Mouse (Mus musculus): ENCODE measurements around the gene Krt17. TPM values are rescaled to one million over a fixed set of nuclear protein-coding genes. Genes with fewer than 3 reads are reported as not detected.

The Krt17 gene
- total and polyA plus RNA-seq, 3 experiments: 0.61 TPM; not detected in 2

GRCm38 (mm10) chr11:100275466-100275865 lies 14.6 kb upstream of the Krt17 start:
- H3K27ac ChIP-seq: no peak overlapping the region
- 55% methylated on average over 5 of the region's 5 CpGs for WGBS
- H3K9ac ChIP-seq (ENCODE audit: low read depth, low read length): no peak overlapping the region
- no peak overlapping the region for H3K4me3 ChIP-seq
- TF ChIP-seq EP300 (IDR thresholded peaks at IDR 0.05; ENCODE audit: insufficient read depth, low read depth, low read length) (no peak), CTCF (IDR thresholded peaks at IDR 0.05) (no peak), POLR2A (IDR thresholded peaks at IDR 0.05; ENCODE audit: insufficient read depth, low read depth, low read length) (no peak)
- intact Hi-C loops (cut with DNase I): no loop called here
- no peak for DNase-seq
- H3K79me2 ChIP-seq (replicated peaks; ENCODE audit: control insufficient read depth, insufficient read depth, low read length): no peaks in the 10 kb centered on the region
- no peaks in the 10 kb centered on the region for H3K36me3 ChIP-seq (ENCODE audit: control insufficient read depth, insufficient read depth, low read length)
- no peaks in the 10 kb centered on the region for H3K4me1 ChIP-seq (ENCODE audit: control insufficient read depth, insufficient read depth, low read length)
- H3K27me3 ChIP-seq (ENCODE audit: control insufficient read depth, insufficient read depth, low read length): no peaks in the 10 kb centered on the region

- DNase-seq: no peak
- no peak overlapping the region for H3K27ac ChIP-seq
- H3K9ac ChIP-seq (ENCODE audit: low read depth, low read length): no peak overlapping the region
- TF ChIP-seq EP300 (IDR thresholded peaks at IDR 0.05; ENCODE audit: insufficient read depth, low read depth, low read length) (no peak), CTCF (IDR thresholded peaks at IDR 0.05) (no peak), POLR2A (IDR thresholded peaks at IDR 0.05; ENCODE audit: insufficient read depth, low read depth, low read length) (no peak)
- H3K27me3 ChIP-seq (ENCODE audit: control insufficient read depth, insufficient read depth, low read length): no peaks in the 10 kb centered on the region
- intact Hi-C loops (cut with DNase I): no loop called here
- no peaks in the 10 kb centered on the region for H3K4me1 ChIP-seq (ENCODE audit: control insufficient read depth, insufficient read depth, low read length)
- H3K36me3 ChIP-seq (ENCODE audit: control insufficient read depth, insufficient read depth, low read length): no peaks in the 10 kb centered on the region
- 69% methylated on average over 7 of the region's 7 CpGs for WGBS
- H3K79me2 ChIP-seq (replicated peaks; ENCODE audit: control insufficient read depth, insufficient read depth, low read length): no peaks in the 10 kb centered on the region
- no peak overlapping the region for H3K4me3 ChIP-seq
These were observed 13.9 kb upstream of the Krt17 start for GRCm38 (mm10) chr11:100274719-100275118.

- Histone ChIP-seq H3K79me2 (replicated peaks; ENCODE audit: control insufficient read depth, insufficient read depth, low read length) (no peaks in the 10 kb centered on the region), H3K4me3 (no peak overlapping the region), H3K9ac (ENCODE audit: low read depth, low read length) (no peak overlapping the region), H3K4me1 (ENCODE audit: control insufficient read depth, insufficient read depth, low read length) (no peaks in the 10 kb centered on the region), H3K36me3 (ENCODE audit: control insufficient read depth, insufficient read depth, low read length) (no peaks in the 10 kb centered on the region), H3K27me3 (ENCODE audit: control insufficient read depth, insufficient read depth, low read length) (no peaks in the 10 kb centered on the region), H3K27ac (no peak overlapping the region)
- no peak for TF ChIP-seq EP300 (IDR thresholded peaks at IDR 0.05; ENCODE audit: insufficient read depth, low read depth, low read length)
- no peak for TF ChIP-seq CTCF (IDR thresholded peaks at IDR 0.05)
- no peak for TF ChIP-seq POLR2A (IDR thresholded peaks at IDR 0.05; ENCODE audit: insufficient read depth, low read depth, low read length)
- 96% methylated on average over 1 of the region's 1 CpGs for WGBS
- intact Hi-C loops (cut with DNase I): no loop called here
- no peak for DNase-seq
These were observed 11.0 kb upstream of the Krt17 start for GRCm38 (mm10) chr11:100271878-100272277.

- Histone ChIP-seq H3K4me3 (no peak within 1 kb of the TSS), H3K36me3 (ENCODE audit: control insufficient read depth, insufficient read depth, low read length) (no peaks in the 10 kb centered on the region), H3K27me3 (ENCODE audit: control insufficient read depth, insufficient read depth, low read length) (no peaks in the 10 kb centered on the region), H3K27ac (no peak within 1 kb of the TSS), H3K4me1 (ENCODE audit: control insufficient read depth, insufficient read depth, low read length) (no peaks in the 10 kb centered on the region), H3K9ac (ENCODE audit: low read depth, low read length) (no peak within 1 kb of the TSS), H3K79me2 (replicated peaks; ENCODE audit: control insufficient read depth, insufficient read depth, low read length) (no peaks in the 10 kb centered on the region)
- no peak for DNase-seq
- intact Hi-C loops (cut with DNase I): no loop called here
- no peak for TF ChIP-seq CTCF (IDR thresholded peaks at IDR 0.05)
- no peak for TF ChIP-seq POLR2A (IDR thresholded peaks at IDR 0.05; ENCODE audit: insufficient read depth, low read depth, low read length)
- TF ChIP-seq EP300 (IDR thresholded peaks at IDR 0.05; ENCODE audit: insufficient read depth, low read depth, low read length): no peak
- WGBS: 83% methylated on average over 7 of the region's 7 CpGs
These were observed 9.0 kb upstream of the Krt17 start, which contains the start of gene Krt42 for GRCm38 (mm10) chr11:100269821-100270332. Krt42 (minus strand) TSS chr11:100269871.

- H3K27me3 ChIP-seq (ENCODE audit: control insufficient read depth, insufficient read depth, low read length): no peaks in the 10 kb centered on the region
- H3K79me2 ChIP-seq (replicated peaks; ENCODE audit: control insufficient read depth, insufficient read depth, low read length): no peaks in the 10 kb centered on the region
- no peak overlapping the region for H3K9ac ChIP-seq (ENCODE audit: low read depth, low read length)
- intact Hi-C loops (cut with DNase I): no loop called here
- no peak overlapping the region for H3K4me3 ChIP-seq
- no peaks in the 10 kb centered on the region for H3K4me1 ChIP-seq (ENCODE audit: control insufficient read depth, insufficient read depth, low read length)
- H3K36me3 ChIP-seq (ENCODE audit: control insufficient read depth, insufficient read depth, low read length): no peaks in the 10 kb centered on the region
- WGBS: 26% methylated on average over 13 of the region's 13 CpGs
- TF ChIP-seq POLR2A (IDR thresholded peaks at IDR 0.05; ENCODE audit: insufficient read depth, low read depth, low read length) (no peak), CTCF (IDR thresholded peaks at IDR 0.05) (no peak), EP300 (IDR thresholded peaks at IDR 0.05; ENCODE audit: insufficient read depth, low read depth, low read length) (no peak)
- peak in 1 of 2 experiments; percentile 10 for DNase-seq
- H3K27ac ChIP-seq: no peak overlapping the region
These were observed 1.5 kb upstream of the Krt17 start for GRCm38 (mm10) chr11:100262058-100262980.

- Histone ChIP-seq H3K4me3 (no peak overlapping the region), H3K79me2 (replicated peaks; ENCODE audit: control insufficient read depth, insufficient read depth, low read length) (no peaks in the 10 kb centered on the region), H3K27ac (no peak overlapping the region), H3K9ac (ENCODE audit: low read depth, low read length) (no peak overlapping the region), H3K27me3 (ENCODE audit: control insufficient read depth, insufficient read depth, low read length) (no peaks in the 10 kb centered on the region), H3K4me1 (ENCODE audit: control insufficient read depth, insufficient read depth, low read length) (no peaks in the 10 kb centered on the region), H3K36me3 (ENCODE audit: control insufficient read depth, insufficient read depth, low read length) (no peaks in the 10 kb centered on the region)
- TF ChIP-seq CTCF (IDR thresholded peaks at IDR 0.05) (no peak), POLR2A (IDR thresholded peaks at IDR 0.05; ENCODE audit: insufficient read depth, low read depth, low read length) (no peak), EP300 (IDR thresholded peaks at IDR 0.05; ENCODE audit: insufficient read depth, low read depth, low read length) (no peak)
- no peak for DNase-seq
- 69% methylated on average over 9 of the region's 9 CpGs for WGBS
- intact Hi-C loops (cut with DNase I): no loop called here
These were observed 391 bp upstream of the Krt17 start for GRCm38 (mm10) chr11:100261235-100261605.
